In genomic region chr13:37749485-37749884, GRCm38 (mm10) we compare ENCODE assay signal across 10 mouse cellular contexts. TPM values are rescaled to one million over a fixed set of nuclear protein-coding genes. Genes with fewer than 3 reads are reported as not detected.
DNase-seq lines count a peak whose midpoint lies in the region; ATAC-seq lines count a peak whose summit lies in the region.
"Had no signal": no experiment of that assay in that cellular context is flagged by ENCODE, and none has a peak within 500 bp of the region (broad histone marks: within the 10 kb centered on the region; RNA-seq: fewer than 3 reads in every experiment).

No protein-coding gene starts in this region.

- no peaks in the 10 kb centered on the region for H3K27me3 ChIP-seq in hindbrain, embryonic 14.5 days (ENCODE audit: control insufficient read depth, insufficient read depth, low read length)
- no peaks in the 10 kb centered on the region for H3K27me3 ChIP-seq in neural tube, embryonic 15.5 days (replicated peaks)
- H3K27me3 ChIP-seq in limb, embryonic 10.5 days (ENCODE audit: low read depth, poor library complexity, severe bottlenecking), result no peaks in the 10 kb centered on the region

- WGBS in hindbrain, embryonic 14.5 days, result 13% methylated on average over 3 of the region's 3 CpGs
- WGBS in neural tube, embryonic 15.5 days, result 18% methylated on average over 3 of the region's 3 CpGs
- WGBS in limb, embryonic 10.5 days, result 27% methylated on average over 3 of the region's 3 CpGs

- H3K36me3 ChIP-seq in hindbrain, embryonic 14.5 days (replicated peaks; ENCODE audit: control insufficient read depth, insufficient read depth), result no peaks in the 10 kb centered on the region
- no peaks in the 10 kb centered on the region for H3K36me3 ChIP-seq in neural tube, embryonic 15.5 days
- no peaks in the 10 kb centered on the region for H3K36me3 ChIP-seq in limb, embryonic 10.5 days

- H3K27ac ChIP-seq in hindbrain, embryonic 14.5 days, result no peak overlapping the region
- H3K27ac ChIP-seq in neural tube, embryonic 15.5 days (replicated peaks), result no peak overlapping the region
- no peak overlapping the region for H3K27ac ChIP-seq in limb, embryonic 10.5 days
- H3K27ac ChIP-seq: macrophage had no signal

- H3K4me3 ChIP-seq in hindbrain, embryonic 14.5 days (replicated peaks; ENCODE audit: low read length), result no peak overlapping the region
- H3K4me3 ChIP-seq in neural tube, embryonic 15.5 days (replicated peaks), result no peak overlapping the region
- no peak overlapping the region for H3K4me3 ChIP-seq in limb, embryonic 10.5 days

- H3K4me2 ChIP-seq in hindbrain, embryonic 14.5 days (replicated peaks), result no peak overlapping the region
- H3K4me2 ChIP-seq in neural tube, embryonic 15.5 days, result no peak overlapping the region

- H3K9me3 ChIP-seq in hindbrain, embryonic 14.5 days (ENCODE audit: control insufficient read depth, low read length), result no peaks in the 10 kb centered on the region
- H3K9me3 ChIP-seq in neural tube, embryonic 15.5 days (replicated peaks), result no peaks in the 10 kb centered on the region
- no peaks in the 10 kb centered on the region for H3K9me3 ChIP-seq in limb, embryonic 10.5 days (replicated peaks)

- H3K4me1 ChIP-seq in hindbrain, embryonic 14.5 days (replicated peaks; ENCODE audit: control insufficient read depth, insufficient read depth, low read length), result 0 out of 2 replicates have a peak, but pooled peaks cover 5% of the 10 kb centered on the region
- peaks cover 6% of the 10 kb centered on the region; the same call in 1 of the 2 replicates for H3K4me1 ChIP-seq in neural tube, embryonic 15.5 days
- peaks cover 18% of the 10 kb centered on the region for H3K4me1 ChIP-seq in limb, embryonic 10.5 days

- peak; percentile 40; the same call in 1 of the 2 replicates for ATAC-seq in hindbrain, embryonic 14.5 days (ENCODE audit: low FRiP score)
- peak; percentile 63 for ATAC-seq in neural tube, embryonic 15.5 days (ENCODE audit: low FRiP score)
- no peak for ATAC-seq in cerebellum, adult (ENCODE audit: insufficient number of reproducible peaks, low FRiP score, low TSS enrichment)

- H3K9ac ChIP-seq in hindbrain, embryonic 14.5 days, result no peak overlapping the region
- no peak overlapping the region for H3K9ac ChIP-seq in neural tube, embryonic 15.5 days (replicated peaks)

- peak; percentile 12 for DNase-seq in layer of hippocampus, adult 9-11 months
- no peak for DNase-seq in layer of hippocampus, postnatal 36 days
- DNase-seq in embryo, embryonic 11 days, result peak; percentile 46
- no peak for DNase-seq in hindbrain, embryonic 14.5 days (ENCODE audit: low spot score)
- DNase-seq in limb, embryonic 10.5 days (ENCODE audit: low spot score), result no peak
- DNase-seq in urinary bladder, adult 2 months (ENCODE audit: low spot score), result no peak
- DNase-seq: spleen, adult 18-20 months had no signal

RNA-seq across cellular contexts. Expression of gene Rreb1, which starts 28.7 kb away (rescaled TPM):
- 10 to 100 TPM; 63.5 to 79.8 TPM for total RNA-seq in layer of hippocampus, postnatal 36 days (2021)
- polyA plus RNA-seq in hindbrain, embryonic 14.5 days (2014; fragmentation: Nextera tagmentation; extraction: Ambion mirVana), result 5.1 and 5.8 TPM in 2 replicates
- polyA plus RNA-seq in neural tube, embryonic 15.5 days (2015; fragmentation: Nextera tagmentation; extraction: Ambion mirVana), result 3.0 and 3.8 TPM in 2 replicates
- polyA plus RNA-seq in limb, embryonic 10.5 days (2016; fragmentation: Nextera tagmentation; extraction: Ambion mirVana), result 5.4 and 5.9 TPM in 2 replicates
- polyA plus RNA-seq in urinary bladder, adult 2 months (2012; rRNA removed), result 11.9 and 19.0 TPM in 2 replicates

Comparison
In these comparisons a context has a peak if more than half of its experiments do, and no peak if none do; other contexts are left out.
1. DNase-seq: peak in layer of hippocampus, adult 9-11 months (single experiment) and embryo, embryonic 11 days (single experiment); none in layer of hippocampus, postnatal 36 days (0 of 2), hindbrain, embryonic 14.5 days (single experiment), limb, embryonic 10.5 days (single experiment) and urinary bladder, adult 2 months (single experiment).